Mouse (Mus musculus) lung, adult 2 months (tissue): Measurements from ENCODE around the gene Gdf7.

Experiments
- CTCF ChIP-seq: fragments of 200-500 bp; IDR thresholded peaks from 2 replicates; pipeline ENCODE4 v1.5.1; 2011; ENCODE audit warnings: mild to moderate bottlenecking, low read length, control low read depth; ENCODE audit not compliant: insufficient read depth
- POLR2A ChIP-seq: fragments of 200-500 bp; IDR thresholded peaks from 2 replicates; pipeline ENCODE4 v1.6.1; 2011; ENCODE audit warnings: low read depth, mild to moderate bottlenecking, control low read depth, low read length, borderline replicate concordance; ENCODE audit errors: extremely low read depth

- TF ChIP-seq CTCF, result no peak
- TF ChIP-seq POLR2A, result no peak
Measured at GRCm38 (mm10) chr12:8332174-8332542, 30.4 kb upstream of the Gdf7 start.
